Mouse (Mus musculus) erythroblast, embryonic 14.5 days (primary cell): ENCODE results near the gene Lce1b. TPM values are rescaled to one million over a fixed set of nuclear protein-coding genes. Genes with fewer than 3 reads are reported as not detected.
"Not testable (repeated sequence)": the region's sequence is repeated elsewhere in the genome, so short reads cannot be mapped to it uniquely, and the experiment has no call there.

Experiments
- H3K27me3 ChIP-seq: 2 replicates; pipeline ENCODE4 v1.6.1; 2012; ENCODE audit warnings: inconsistent platforms; ENCODE audit not compliant: control insufficient read depth
- H3K36me3 ChIP-seq: 2 replicates; pipeline ENCODE4 v1.6.1; 2012; ENCODE audit warnings: mild to moderate bottlenecking, inconsistent platforms; ENCODE audit not compliant: control insufficient read depth
- H3K4me1 ChIP-seq: 2 replicates; pipeline ENCODE4 v1.6.1; 2012; ENCODE audit warnings: inconsistent platforms; ENCODE audit not compliant: control insufficient read depth
- H3K4me3 ChIP-seq: replicated peaks from 2 replicates; pipeline ENCODE3; 2012; ENCODE audit warnings: moderate library complexity, mild to moderate bottlenecking, inconsistent platforms
- H3K9me3 ChIP-seq: 2 replicates; pipeline ENCODE4 v1.6.1; 2012; ENCODE audit warnings: low read length, inconsistent platforms, mixed read lengths; ENCODE audit not compliant: control insufficient read depth
- GATA1 ChIP-seq: IDR thresholded peaks from 2 replicates; pipeline ENCODE4 v1.6.1; 2012; ENCODE audit warnings: low read length, inconsistent platforms, mixed read lengths
- TAL1 ChIP-seq: IDR thresholded peaks from 3 replicates; pipeline ENCODE4 v1.6.1; 2012; ENCODE audit warnings: low read length, inconsistent platforms, mixed read lengths
- polyA plus RNA-seq: library from polyadenylated mRNA; stranded (reverse); fragments of >175 nt; gene quantifications from 2 replicates; pipeline ENCODE4 v1.2.3, GENCODE M21; 2012

The Lce1b gene
- not detected in 2 replicates for polyA plus RNA-seq

DNA sequence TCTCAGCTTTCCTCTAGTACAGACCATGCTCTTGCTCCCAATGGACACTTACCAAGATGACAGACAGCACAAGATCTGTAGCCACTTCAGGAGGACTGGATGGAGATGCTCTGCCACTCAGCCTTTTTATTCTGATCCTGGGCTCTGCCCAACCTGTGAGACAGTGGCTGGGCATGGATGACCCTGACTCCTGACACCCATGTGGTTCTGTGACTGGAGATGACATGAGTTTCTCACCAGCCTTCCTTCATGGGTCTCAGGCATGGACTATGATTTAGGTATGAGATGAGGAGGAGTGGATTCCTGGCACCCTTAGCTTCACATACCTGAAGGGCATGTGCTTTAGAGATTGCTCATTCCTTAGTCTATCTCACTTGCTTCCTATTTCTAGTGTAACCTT lies at the start of gene Lce1b:
Lce1b (minus strand) TSS at position 101 of the 400 bp plus-strand sequence.
- TF ChIP-seq TAL1, result no peak
- TF ChIP-seq GATA1, result no peak
- Histone ChIP-seq H3K27me3 (no peaks in the 10 kb centered on the region), H3K4me3 (no peak within 1 kb of the TSS), H3K36me3 (no peaks in the 10 kb centered on the region), H3K4me1 (no peaks in the 10 kb centered on the region), H3K9me3 (no peaks in the 10 kb centered on the region)

DNA sequence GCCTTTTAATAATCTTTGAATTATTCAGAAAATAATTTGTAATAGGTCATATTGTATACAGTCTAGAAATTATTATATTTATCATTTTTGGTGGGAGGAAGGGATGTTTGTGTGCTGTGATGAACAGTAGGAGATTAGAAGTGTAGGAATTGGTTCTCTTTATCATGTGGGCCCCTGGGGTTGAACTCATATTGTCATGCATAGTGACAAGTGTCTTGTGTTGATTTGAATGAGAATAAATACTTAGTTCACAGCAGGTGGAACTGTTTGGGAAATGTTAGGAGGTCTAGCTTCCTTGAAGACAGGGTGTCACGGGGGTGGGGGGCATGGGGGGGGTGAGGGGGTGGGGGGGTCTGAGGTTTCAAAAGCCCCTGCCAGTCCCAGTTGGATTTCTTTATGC lies 37.9 kb upstream of the Lce1b start:
- H3K9me3 ChIP-seq, result no peaks in the 10 kb centered on the region
- H3K27me3 ChIP-seq, result no peaks in the 10 kb centered on the region
- no peaks in the 10 kb centered on the region for H3K36me3 ChIP-seq
- no peak for TF ChIP-seq GATA1
- no peak for TF ChIP-seq TAL1
- H3K4me3 ChIP-seq, result no peak overlapping the region
- H3K4me1 ChIP-seq, result no peaks in the 10 kb centered on the region

DNA sequence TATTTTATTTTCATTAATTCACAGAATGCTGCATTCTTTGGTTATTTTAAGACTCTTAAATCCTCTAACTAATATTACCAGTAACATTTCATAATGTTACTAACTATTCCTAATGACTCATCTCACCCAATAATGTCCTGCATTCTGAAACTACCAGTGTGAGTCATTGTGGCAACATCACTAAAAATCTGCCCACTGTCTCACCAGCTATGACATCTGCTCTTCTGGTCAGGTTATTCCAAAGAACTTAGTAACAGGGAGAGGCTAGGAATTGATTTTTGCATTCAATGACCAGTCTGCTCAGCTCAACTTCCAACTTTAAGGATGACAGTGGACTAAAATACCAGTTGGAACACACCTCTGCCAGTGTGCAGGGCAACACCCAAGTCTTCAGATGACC lies 35.0 kb upstream of the Lce1b start:
- Histone ChIP-seq H3K4me1 (no peaks in the 10 kb centered on the region), H3K36me3 (no peaks in the 10 kb centered on the region), H3K9me3 (no peaks in the 10 kb centered on the region), H3K27me3 (no peaks in the 10 kb centered on the region), H3K4me3 (no peak overlapping the region)
- TF ChIP-seq TAL1 (no peak), GATA1 (no peak)

DNA sequence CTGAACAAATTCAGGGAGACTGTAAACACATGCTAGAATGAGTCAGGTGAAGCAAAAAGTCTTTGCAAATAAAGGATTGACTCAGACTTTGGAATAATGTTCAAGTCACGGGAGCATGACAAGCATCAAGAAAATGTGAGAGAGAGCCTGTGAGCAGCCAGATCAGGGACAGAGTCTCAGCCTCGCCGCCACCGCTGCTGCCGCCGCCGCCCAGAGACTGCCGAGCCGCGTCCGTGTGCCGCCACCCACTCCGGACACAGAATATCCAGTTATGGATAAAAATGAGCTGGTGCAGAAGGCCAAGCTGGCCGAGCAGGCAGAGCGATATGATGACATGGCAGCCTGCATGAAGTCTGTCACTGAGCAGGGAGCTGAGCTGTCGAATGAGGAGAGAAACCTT lies 32.4 kb upstream of the Lce1b start:
- not testable (repeated sequence) for H3K4me3 ChIP-seq, H3K36me3 ChIP-seq, H3K9me3 ChIP-seq

DNA sequence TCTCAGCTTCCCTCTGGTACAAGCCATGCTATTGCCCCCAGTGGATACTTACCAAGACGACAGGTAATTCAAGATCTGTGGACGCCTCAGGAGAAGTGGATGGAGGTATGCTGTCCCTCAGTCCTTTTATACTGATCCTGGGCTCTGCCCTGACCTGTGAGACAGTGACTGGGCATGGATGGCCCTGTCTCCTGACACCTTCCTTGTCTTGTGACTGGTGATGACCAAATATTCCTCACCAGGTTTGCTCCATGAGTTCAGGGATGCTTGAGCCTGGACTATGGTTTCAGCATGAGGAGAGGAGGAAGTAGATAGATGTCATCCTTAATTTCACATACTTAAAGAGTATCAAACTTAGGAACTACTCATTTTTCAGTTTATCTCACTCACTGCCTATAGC lies 30.4 kb upstream of the Lce1b start, which contains the start of gene Lce1d:
Lce1d (minus strand) TSS at position 101 of the 400 bp plus-strand sequence.
- no peak for TF ChIP-seq GATA1
- no peak for TF ChIP-seq TAL1
- Histone ChIP-seq H3K4me3 (no peak within 1 kb of the TSS), H3K27me3 (no peaks in the 10 kb centered on the region), H3K36me3 (no peaks in the 10 kb centered on the region), H3K4me1 (no peaks in the 10 kb centered on the region), H3K9me3 (no peaks in the 10 kb centered on the region)

More for the DNA sequence above, 32.4 kb upstream of the Lce1b start:
- H3K4me1 ChIP-seq, H3K27me3 ChIP-seq: not testable (repeated sequence)

DNA sequence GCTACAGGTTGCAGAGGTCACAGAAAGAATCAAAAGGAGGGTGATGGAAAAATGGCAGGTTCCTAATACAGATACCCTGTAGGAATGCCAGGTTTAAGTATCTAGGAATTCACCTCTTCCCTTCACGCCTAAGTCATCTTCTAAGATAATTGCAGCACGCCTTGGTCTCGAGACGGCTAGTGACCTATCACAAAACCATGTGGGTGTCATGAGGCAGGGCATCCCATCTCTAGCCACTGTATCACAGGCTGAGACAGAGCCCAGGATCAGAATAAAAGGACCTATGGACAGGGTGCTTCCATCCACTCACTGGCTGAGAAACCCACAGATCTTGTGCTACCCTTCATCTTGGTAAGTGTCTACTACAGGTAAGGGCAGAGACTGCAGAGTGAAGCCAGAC lies 22.2 kb upstream of the Lce1b start, which contains the start of gene Lce1c:
Lce1c (plus strand) TSS at position 301 of the 400 bp plus-strand sequence.
- Histone ChIP-seq H3K27me3 (no peaks in the 10 kb centered on the region), H3K4me3 (no peak within 1 kb of the TSS), H3K9me3 (no peaks in the 10 kb centered on the region), H3K4me1 (no peaks in the 10 kb centered on the region), H3K36me3 (no peaks in the 10 kb centered on the region)
- TF ChIP-seq GATA1 (no peak), TAL1 (no peak)

DNA sequence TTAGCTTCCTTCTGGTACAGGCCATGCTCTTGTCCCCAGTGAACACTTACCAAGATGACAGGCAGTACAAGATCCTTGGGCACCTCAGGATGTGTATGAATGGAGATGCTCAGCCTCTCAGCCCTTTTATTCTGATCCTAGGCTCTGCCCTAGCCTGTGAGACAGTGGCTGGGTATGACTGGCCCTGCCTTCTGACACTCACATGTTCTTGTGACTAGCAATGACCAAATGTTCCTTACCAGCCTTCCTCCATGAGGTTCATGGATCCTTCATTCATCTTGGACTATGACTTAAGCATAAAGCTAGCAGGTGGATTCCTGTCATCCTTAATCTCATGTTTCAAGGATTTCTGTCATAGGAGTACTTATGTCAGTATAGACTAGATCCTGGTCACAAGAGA lies 13.5 kb upstream of the Lce1b start, which contains the start of gene Lce1a2:
Lce1a2 (minus strand) TSS at position 101 of the 400 bp plus-strand sequence.
- H3K4me3 ChIP-seq, result no peak within 1 kb of the TSS
- TF ChIP-seq TAL1 (no peak), GATA1 (no peak)
- no peaks in the 10 kb centered on the region for H3K4me1 ChIP-seq
- H3K9me3 ChIP-seq, result no peaks in the 10 kb centered on the region
- no peaks in the 10 kb centered on the region for H3K36me3 ChIP-seq
- H3K27me3 ChIP-seq, result no peaks in the 10 kb centered on the region

DNA sequence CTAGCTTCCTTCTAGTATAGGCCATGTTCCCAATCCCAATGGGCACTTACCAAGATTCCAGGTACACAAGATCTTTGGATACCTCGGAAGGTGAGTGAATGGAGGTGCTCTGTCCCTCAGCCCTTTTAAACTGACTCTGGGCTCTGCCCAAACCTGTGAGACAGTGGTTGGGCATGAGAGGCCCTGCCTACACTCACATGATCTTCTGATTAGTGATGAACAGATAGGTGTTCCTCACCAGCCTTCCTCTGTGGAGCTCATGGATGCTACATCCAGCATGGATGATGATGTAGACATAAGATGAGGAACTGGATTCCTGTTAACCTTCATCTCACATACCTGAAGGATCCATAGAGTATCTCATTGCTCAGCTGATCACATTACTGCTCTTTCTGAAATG lies 8.5 kb downstream of the Lce1b start, which contains the start of gene Lce1a1:
Lce1a1 (minus strand) TSS at position 101 of the 400 bp plus-strand sequence.
- no peaks in the 10 kb centered on the region for H3K9me3 ChIP-seq
- no peaks in the 10 kb centered on the region for H3K27me3 ChIP-seq
- no peak within 1 kb of the TSS for H3K4me3 ChIP-seq
- no peaks in the 10 kb centered on the region for H3K36me3 ChIP-seq
- no peak for TF ChIP-seq GATA1
- no peak for TF ChIP-seq TAL1
- no peaks in the 10 kb centered on the region for H3K4me1 ChIP-seq

DNA sequence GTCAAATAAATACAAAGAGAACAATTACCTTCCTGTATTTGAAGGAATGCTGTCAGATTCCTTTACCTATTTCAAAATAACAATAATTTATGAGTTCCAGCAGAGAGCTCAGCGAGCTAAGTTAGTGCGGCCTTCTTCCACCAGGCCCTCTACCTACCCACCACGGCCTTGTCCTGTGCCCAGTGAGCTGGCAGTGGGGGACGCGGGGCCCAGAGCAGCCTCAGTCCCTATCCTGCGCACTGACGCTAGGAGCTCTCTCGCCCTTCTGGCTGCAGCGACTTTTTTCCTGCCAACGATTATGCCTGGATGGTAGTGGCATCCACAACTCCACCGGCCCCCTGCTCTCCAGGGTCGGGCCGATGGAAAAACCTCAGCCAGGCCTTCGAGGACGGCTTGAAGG lies 16.9 kb downstream of the Lce1b start:
- Histone ChIP-seq H3K4me1 (no peaks in the 10 kb centered on the region), H3K36me3 (no peaks in the 10 kb centered on the region), H3K27me3 (no peaks in the 10 kb centered on the region), H3K4me3 (no peak overlapping the region), H3K9me3 (0 out of 2 replicates have a peak, but pooled peaks cover 3% of the 10 kb centered on the region)
- no peak for TF ChIP-seq GATA1
- no peak for TF ChIP-seq TAL1

DNA sequence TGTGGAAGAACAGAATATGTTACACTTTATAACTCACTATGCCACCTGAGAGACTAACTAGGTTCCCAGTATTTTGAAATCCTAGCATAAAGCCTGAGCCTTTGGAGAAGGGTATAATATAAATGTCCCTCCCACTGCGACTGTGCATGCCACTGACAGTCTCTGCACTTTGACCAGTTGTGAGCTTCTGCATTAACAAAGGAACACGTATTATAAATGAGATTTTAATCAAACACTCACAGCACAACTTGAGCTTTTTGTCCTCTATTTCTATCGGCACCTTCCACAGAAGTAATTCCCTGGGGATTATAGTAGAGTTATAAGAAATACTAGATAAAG lies 18.1 kb downstream of the Lce1b start:
- TF ChIP-seq GATA1 (no peak), TAL1 (no peak)

More for the DNA sequence above, 18.1 kb downstream of the Lce1b start:
- Histone ChIP-seq H3K27me3 (no peaks in the 10 kb centered on the region), H3K9me3 (0 out of 2 replicates have a peak, but pooled peaks cover 3% of the 10 kb centered on the region), H3K4me1 (no peaks in the 10 kb centered on the region), H3K4me3 (no peak overlapping the region), H3K36me3 (no peaks in the 10 kb centered on the region)
